Mouse (Mus musculus): ENCODE results near the gene Cox6b2. TPM values are rescaled to one million over a fixed set of nuclear protein-coding genes. Genes with fewer than 3 reads are reported as not detected.

Gene Cox6b2
- polyA plus RNA-seq, 1 experiment from 2014 or later: 68.6 TPM

GRCm38 (mm10) chr7:4749169-4749568 lies 3.7 kb downstream of the Cox6b2 start:
- Histone ChIP-seq H3K4me1 (peaks cover 21% of the 10 kb centered on the region), H3K4me3 (no peak overlapping the region), H3K36me3 (peaks cover 32% of the 10 kb centered on the region), H3K27me3 (no peaks in the 10 kb centered on the region), H3K9me3 (no peaks in the 10 kb centered on the region), H3K9ac (no peak overlapping the region), H3K27ac (no peak overlapping the region), H3K4me2 (replicated peaks) (no peak overlapping the region)
- WGBS: 88% methylated on average over 2 of the region's 2 CpGs
- no peak for ATAC-seq (ENCODE audit: low FRiP score, low read depth)

GRCm38 (mm10) chr7:4748321-4748720 lies 4.6 kb downstream of the Cox6b2 start:
- Histone ChIP-seq H3K27me3 (no peaks in the 10 kb centered on the region), H3K27ac (no peak overlapping the region), H3K4me2 (replicated peaks) (no peak overlapping the region), H3K9me3 (no peaks in the 10 kb centered on the region), H3K36me3 (peaks cover 40% of the 10 kb centered on the region), H3K9ac (no peak overlapping the region), H3K4me1 (peaks cover 21% of the 10 kb centered on the region), H3K4me3 (no peak overlapping the region)
- no peak for ATAC-seq (ENCODE audit: low FRiP score, low read depth)
- 73% methylated on average over 4 of the region's 4 CpGs for WGBS

- 64% methylated on average over 9 of the region's 9 CpGs for WGBS
- Histone ChIP-seq H3K27me3 (no peaks in the 10 kb centered on the region), H3K4me2 (replicated peaks) (no peak overlapping the region), H3K9me3 (no peaks in the 10 kb centered on the region), H3K36me3 (peaks cover 49% of the 10 kb centered on the region), H3K9ac (no peak overlapping the region), H3K27ac (no peak overlapping the region), H3K4me3 (no peak overlapping the region), H3K4me1 (peaks cover 17% of the 10 kb centered on the region)
- ATAC-seq (ENCODE audit: low FRiP score, low read depth): no peak
These were observed 5.6 kb downstream of the Cox6b2 start for GRCm38 (mm10) chr7:4747156-4747899.

GRCm38 (mm10) chr7:4746326-4746980 lies 6.4 kb downstream of the Cox6b2 start:
- Histone ChIP-seq H3K9ac (no peak overlapping the region), H3K4me1 (peaks cover 17% of the 10 kb centered on the region), H3K27ac (no peak overlapping the region), H3K4me2 (replicated peaks) (no peak overlapping the region), H3K4me3 (no peak overlapping the region), H3K27me3 (no peaks in the 10 kb centered on the region), H3K36me3 (peaks cover 53% of the 10 kb centered on the region), H3K9me3 (no peaks in the 10 kb centered on the region)
- no peak for ATAC-seq (ENCODE audit: low FRiP score, low read depth)
- WGBS: 84% methylated on average over 22 of the region's 22 CpGs

GRCm38 (mm10) chr7:4744886-4745285 lies 8.0 kb downstream of the Cox6b2 start:
- peaks cover 53% of the 10 kb centered on the region for H3K36me3 ChIP-seq
- no peak overlapping the region for H3K27ac ChIP-seq
- no peak overlapping the region for H3K4me3 ChIP-seq
- ATAC-seq (ENCODE audit: low FRiP score, low read depth): no peak
- H3K4me1 ChIP-seq: peaks cover 25% of the 10 kb centered on the region
- H3K9ac ChIP-seq: no peak overlapping the region
- H3K9me3 ChIP-seq: no peaks in the 10 kb centered on the region
- no peaks in the 10 kb centered on the region for H3K27me3 ChIP-seq
- WGBS: 95% methylated on average over 6 of the region's 6 CpGs
- no peak overlapping the region for H3K4me2 ChIP-seq (replicated peaks)

- 69% methylated on average over 2 of the region's 2 CpGs for whole genome bisulfite sequencing
- no peak for ATAC-seq (ENCODE audit: low FRiP score, low read depth)
- peaks cover 44% of the 10 kb centered on the region for H3K36me3 ChIP-seq
These were observed 9.5 kb downstream of the Cox6b2 start for GRCm38 (mm10) chr7:4743354-4743753.

GRCm38 (mm10) chr7:4742482-4742819 lies 10.4 kb downstream of the Cox6b2 start:
- H3K9ac ChIP-seq: peak overlapping the region; percentile 86
- H3K9me3 ChIP-seq: no peaks in the 10 kb centered on the region
- H3K27ac ChIP-seq: no peak overlapping the region
- no peak for ATAC-seq (ENCODE audit: low FRiP score, low read depth)
- 0 out of 2 replicates have a peak overlapping the region, but pooled peaks have one; percentile 3 for H3K4me3 ChIP-seq
- H3K4me2 ChIP-seq (replicated peaks): 0 out of 2 replicates have a peak overlapping the region, but pooled peaks have one; percentile 7
- 91% methylated on average over 6 of the region's 6 CpGs for WGBS
- H3K36me3 ChIP-seq: peaks cover 44% of the 10 kb centered on the region
- no peaks in the 10 kb centered on the region for H3K27me3 ChIP-seq
- H3K4me1 ChIP-seq: peaks cover 32% of the 10 kb centered on the region

More at GRCm38 (mm10) chr7:4743354-4743753, 9.5 kb downstream of the Cox6b2 start:
- H3K4me3 ChIP-seq: no peak overlapping the region
- H3K27me3 ChIP-seq: no peaks in the 10 kb centered on the region
- no peak overlapping the region for H3K4me2 ChIP-seq (replicated peaks)
- H3K9ac ChIP-seq: no peak overlapping the region; the same call in 1 of the 2 replicates
- H3K27ac ChIP-seq: no peak overlapping the region
- peaks cover 32% of the 10 kb centered on the region for H3K4me1 ChIP-seq
- H3K9me3 ChIP-seq: no peaks in the 10 kb centered on the region

- no peaks in the 10 kb centered on the region for H3K27me3 ChIP-seq
- H3K4me2 ChIP-seq (replicated peaks): peak overlapping the region; percentile 90
- peaks cover 41% of the 10 kb centered on the region for H3K36me3 ChIP-seq
- H3K27ac ChIP-seq: 0 out of 2 replicates have a peak overlapping the region, but pooled peaks have one; percentile 89
- no peak for ATAC-seq (ENCODE audit: low FRiP score, low read depth)
- peaks cover 32% of the 10 kb centered on the region for H3K4me1 ChIP-seq
- no peaks in the 10 kb centered on the region for H3K9me3 ChIP-seq
- WGBS: 82% methylated on average over 21 of the region's 21 CpGs
- H3K4me3 ChIP-seq: peak overlapping the region; percentile 78
- peak overlapping the region; percentile 86 for H3K9ac ChIP-seq
These were observed 11.0 kb downstream of the Cox6b2 start for GRCm38 (mm10) chr7:4741672-4742481.

GRCm38 (mm10) chr7:4741151-4741550 lies 11.7 kb downstream of the Cox6b2 start:
- Histone ChIP-seq H3K4me3 (peak overlapping the region; percentile 78), H3K27me3 (no peaks in the 10 kb centered on the region), H3K27ac (peak overlapping the region; percentile 89), H3K4me2 (replicated peaks) (peak overlapping the region; percentile 90), H3K4me1 (peaks cover 32% of the 10 kb centered on the region), H3K36me3 (peaks cover 33% of the 10 kb centered on the region), H3K9ac (peak overlapping the region; percentile 86), H3K9me3 (no peaks in the 10 kb centered on the region)
- WGBS: 12% methylated on average over 4 of the region's 4 CpGs
- no peak for ATAC-seq (ENCODE audit: low FRiP score, low read depth)

- 0% methylated on average over 11 of the region's 14 CpGs for WGBS
- no peak; the same call in 1 of the 2 replicates for ATAC-seq (ENCODE audit: low FRiP score, low read depth)
- Histone ChIP-seq H3K9ac (peak overlapping the region; percentile 86), H3K4me2 (replicated peaks) (peak overlapping the region; percentile 90), H3K4me1 (peaks cover 32% of the 10 kb centered on the region), H3K27ac (peak overlapping the region; percentile 89), H3K4me3 (peak overlapping the region; percentile 78), H3K36me3 (peaks cover 25% of the 10 kb centered on the region), H3K9me3 (no peaks in the 10 kb centered on the region), H3K27me3 (no peaks in the 10 kb centered on the region)
These were observed 12.6 kb downstream of the Cox6b2 start for GRCm38 (mm10) chr7:4740309-4740727.

- Histone ChIP-seq H3K4me2 (replicated peaks) (peak within 1 kb of the TSS; percentile 90), H3K4me1 (peaks cover 32% of the 10 kb centered on the region), H3K4me3 (peak within 1 kb of the TSS; percentile 78), H3K9me3 (no peaks in the 10 kb centered on the region), H3K27ac (peak within 1 kb of the TSS; percentile 89), H3K9ac (peak within 1 kb of the TSS; percentile 86), H3K36me3 (peaks cover 25% of the 10 kb centered on the region), H3K27me3 (no peaks in the 10 kb centered on the region)
- under 1% methylated on average over 40 of the region's 44 CpGs for WGBS
- peak; percentile 97 for ATAC-seq (ENCODE audit: low FRiP score, low read depth)
These were observed 13.2 kb downstream of the Cox6b2 start, which contains the start of gene Kmt5c for GRCm38 (mm10) chr7:4739544-4740275. Gene Kmt5c, plus strand, starts transcription at chr7:4740115.
